Mouse (Mus musculus) right cerebral cortex, adult 18-20 months (tissue): ENCODE results near the gene Sptbn1.

Experiments
- DNase-seq: peaks from one replicate; pipeline ENCODE4 v3.0.0; 2022; ENCODE audit warnings: mixed read lengths

Sptbn1 gene

GRCm38 (mm10) chr11:30118038-30118437, 149.9 kb downstream of the Sptbn1 start:
- DNase-seq = no peak

- no peak for DNase-seq
Observed at GRCm38 (mm10) chr11:30113631-30114030, 154.3 kb downstream of the Sptbn1 start.

GRCm38 (mm10) chr11:30110634-30111033, 157.3 kb downstream of the Sptbn1 start:
- DNase-seq = no peak

- DNase-seq = no peak
Observed at GRCm38 (mm10) chr11:30104177-30104576, 163.8 kb downstream of the Sptbn1 start.

GRCm38 (mm10) chr11:30102594-30102993, 165.4 kb downstream of the Sptbn1 start:
- DNase-seq = peak; percentile 78

GRCm38 (mm10) chr11:30101796-30102195, 166.2 kb downstream of the Sptbn1 start:
- no peak for DNase-seq

- DNase-seq = no peak
Observed at GRCm38 (mm10) chr11:30101162-30101561, 166.8 kb downstream of the Sptbn1 start.

- DNase-seq = no peak
Observed at GRCm38 (mm10) chr11:30099916-30100315, 168.1 kb downstream of the Sptbn1 start.

- no peak for DNase-seq
Observed at GRCm38 (mm10) chr11:30095212-30095773, 172.7 kb downstream of the Sptbn1 start.

- DNase-seq = no peak
Observed at GRCm38 (mm10) chr11:30091892-30092291, 176.1 kb downstream of the Sptbn1 start.

- no peak for DNase-seq
Observed at GRCm38 (mm10) chr11:30085114-30085513, 182.9 kb downstream of the Sptbn1 start.

- peak; percentile 6 for DNase-seq
Observed at GRCm38 (mm10) chr11:30057299-30057698, 210.7 kb downstream of the Sptbn1 start.
